ENCODE assay signal across 16 mouse cellular contexts in genomic region chr10:70806786-70807385, GRCm38 (mm10).
DNase-seq lines count a peak whose midpoint lies in the region; ATAC-seq lines count a peak whose summit lies in the region.
"Had no signal": no experiment of that assay in that cellular context is flagged by ENCODE, and none has a peak within 500 bp of the region (broad histone marks: within the 10 kb centered on the region; RNA-seq: fewer than 3 reads in every experiment).

No protein-coding gene starts in this region.

- intact Hi-C loops in gastrocnemius, postnatal 36 days (cut with DNase I): no loop called here

- H3K9me3 ChIP-seq in embryonic facial prominence, embryonic 10.5 days: no peaks in the 10 kb centered on the region
- H3K9me3 ChIP-seq: embryonic facial prominence, embryonic 15.5 days had no signal

- no peak overlapping the region for H3K27ac ChIP-seq in embryonic facial prominence, embryonic 10.5 days (replicated peaks)
- H3K27ac ChIP-seq: embryonic facial prominence, embryonic 15.5 days; liver, embryonic 12.5 days had no signal

- ATAC-seq in frontal cortex, adult (ENCODE audit: low TSS enrichment): peak; percentile 93
- ATAC-seq: CD4-positive, CD25-positive, alpha-beta regulatory T cell, adult 4 months; liver, embryonic 12.5 days; Patski had no signal

- WGBS in embryonic facial prominence, embryonic 10.5 days: 43% methylated on average over 9 of the region's 9 CpGs

- no peaks in the 10 kb centered on the region for H3K36me3 ChIP-seq in embryonic facial prominence, embryonic 10.5 days (replicated peaks)
- H3K36me3 ChIP-seq: embryonic facial prominence, embryonic 15.5 days; liver, embryonic 12.5 days had no signal

- H3K4me1 ChIP-seq in embryonic facial prominence, embryonic 10.5 days: peaks cover 7% of the 10 kb centered on the region; the same call in 1 of the 2 replicates
- H3K4me1 ChIP-seq: embryonic facial prominence, embryonic 15.5 days; liver, embryonic 12.5 days had no signal

- no peak overlapping the region for H3K4me3 ChIP-seq in embryonic facial prominence, embryonic 10.5 days
- H3K4me3 ChIP-seq: embryonic facial prominence, embryonic 15.5 days; liver, embryonic 12.5 days; myocyte had no signal

- DNase-seq in frontal cortex, postnatal 25 days (ENCODE audit: low spot score in 2 of 2): no peak
- DNase-seq in adrenal gland, postnatal 14 days: peak; percentile 42
- DNase-seq in cerebellum, adult 11-12 months: peak; percentile 58
- DNase-seq in layer of hippocampus, postnatal 10 days (ENCODE audit: low spot score in 2 of 2): peak; percentile 26 to 35
- no peak for DNase-seq in testis, postnatal 14 days (ENCODE audit: low spot score)
- no peak for DNase-seq in embryonic facial prominence, embryonic 10.5 days (ENCODE audit: low spot score)
- DNase-seq in gastrocnemius, postnatal 36 days: no peak
- DNase-seq: gastrocnemius, postnatal 14 days; kidney, postnatal 4 days; lung, postnatal 4 days had no signal

- no peaks in the 10 kb centered on the region for H3K27me3 ChIP-seq in embryonic facial prominence, embryonic 10.5 days (replicated peaks; ENCODE audit: low read depth, poor library complexity, severe bottlenecking)
- H3K27me3 ChIP-seq: embryonic facial prominence, embryonic 15.5 days; liver, embryonic 12.5 days; Patski had no signal

Comparison
In these comparisons a context has a peak if more than half of its experiments do, and no peak if none do; other contexts are left out.
1. DNase-seq: peak in adrenal gland, postnatal 14 days (single experiment), cerebellum, adult 11-12 months (single experiment) and layer of hippocampus, postnatal 10 days (2 of 2); none in frontal cortex, postnatal 25 days (0 of 2), testis, postnatal 14 days (single experiment), embryonic facial prominence, embryonic 10.5 days (single experiment) and gastrocnemius, postnatal 36 days (0 of 2).